Mouse (Mus musculus): ENCODE results near the gene Sytl1.

GRCm38 (mm10) chr4:133291255-133291654 lies 28.3 kb upstream of the Sytl1 start:
- TF ChIP-seq CTCF (IDR thresholded peaks at IDR 0.05; ENCODE audit: low read depth) (no peak), EP300 (IDR thresholded peaks at IDR 0.05; ENCODE audit: low read depth) (no peak)

Data from heart, postnatal 0 days (tissue).